Mouse (Mus musculus) kidney, embryonic 14.5 days (tissue): Measurements from ENCODE around the gene Vmn2r96. TPM values are rescaled to one million over a fixed set of nuclear protein-coding genes. Genes with fewer than 3 reads are reported as not detected.
"Not testable (repeated sequence)": the region's sequence is repeated elsewhere in the genome, so short reads cannot be mapped to it uniquely, and the experiment has no call there.

ENCODE experiments used
- ATAC-seq: fragments of 200-750 bp; cut with Nextera tagmentation; 2 replicates; pipeline ENCODE4 v1.8.0; 2017; ENCODE audit warnings: moderate number of reproducible peaks, mild to moderate bottlenecking, moderate TSS enrichment, moderate library complexity; ENCODE audit not compliant: low FRiP score, low TSS enrichment
- H3K27ac ChIP-seq: fragments of 300-500 bp; sonication (generic); 2 replicates; pipeline ENCODE4 v1.5.1; 2014; ENCODE audit warnings: low read depth, mild to moderate bottlenecking, low read length, moderate library complexity, mixed read lengths
- H3K27me3 ChIP-seq: fragments of 300-500 bp; sonication (generic); 2 replicates; pipeline ENCODE4 v1.6.1; 2014; ENCODE audit warnings: mild to moderate bottlenecking, low read length; ENCODE audit not compliant: control insufficient read depth, insufficient read depth
- H3K36me3 ChIP-seq: fragments of 300-500 bp; sonication (generic); 2 replicates; pipeline ENCODE4 v1.6.1; 2014; ENCODE audit warnings: low read length, mixed read lengths; ENCODE audit not compliant: control insufficient read depth, insufficient read depth
- H3K4me1 ChIP-seq: fragments of 300-500 bp; sonication (generic); 2 replicates; pipeline ENCODE4 v1.6.1; 2014; ENCODE audit warnings: low read length, mixed read lengths; ENCODE audit not compliant: control insufficient read depth, insufficient read depth
- H3K4me2 ChIP-seq: fragments of 300-500 bp; sonication (generic); replicated peaks from 2 replicates; pipeline ENCODE4 v1.6.1; 2014; ENCODE audit warnings: low read depth, mild to moderate bottlenecking, low read length
- H3K4me3 ChIP-seq: fragments of 300-500 bp; sonication (generic); 2 replicates; pipeline ENCODE4 v1.5.1; 2014; ENCODE audit warnings: mild to moderate bottlenecking, low read length
- H3K9ac ChIP-seq: fragments of 300-500 bp; sonication (generic); 2 replicates; pipeline ENCODE4 v1.6.1; 2014; ENCODE audit warnings: low read depth, mild to moderate bottlenecking, low read length, moderate library complexity
- H3K9me3 ChIP-seq: fragments of 300-500 bp; sonication (generic); 2 replicates; pipeline ENCODE4 v1.6.1; 2016; ENCODE audit warnings: low read length; ENCODE audit not compliant: control insufficient read depth
- WGBS: fragments of 180-500 bp; shearing (Covaris S2); extraction: QIAGEN DNeasy Blood & Tissue Kit; methylation state at CpG from one replicate; pipeline ENCODE4 v1.1.7; 2014; 5-methylcytosine and 5-hydroxymethylcytosine counted together
- polyA plus RNA-seq: library from polyadenylated mRNA; unstranded; fragments of >200 nt; fragmentation: Nextera tagmentation; extraction: Ambion mirVana; gene quantifications from 2 replicates; pipeline ENCODE4 v1.2.1, GENCODE M21; 2014

Gene Vmn2r96
- not detected in 2 replicates for polyA plus RNA-seq

DNA sequence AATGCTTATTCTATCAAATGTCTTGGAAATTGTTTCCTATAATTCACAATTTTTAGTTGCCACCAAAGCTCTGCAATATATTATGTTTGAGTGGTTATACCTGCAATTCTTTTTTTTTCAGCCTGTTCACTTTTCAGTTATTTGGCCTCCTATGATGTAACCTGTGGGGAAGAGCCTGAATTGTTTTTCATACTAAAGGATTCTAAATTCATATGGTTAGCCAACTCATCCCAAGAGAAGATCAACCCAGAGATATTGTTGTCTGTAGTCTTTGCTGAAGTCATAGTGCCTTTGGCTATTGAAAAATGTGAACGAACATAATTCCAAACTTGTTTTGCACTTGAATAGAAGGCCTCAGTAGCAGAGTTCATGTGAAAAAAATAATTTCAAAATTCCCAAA lies at the start of gene Vmn2r96:
TSS of gene Vmn2r96 (plus strand) at position 301 of the 400 bp plus-strand sequence.
- WGBS, result 92% methylated on average over 1 of the region's 1 CpGs

DNA sequence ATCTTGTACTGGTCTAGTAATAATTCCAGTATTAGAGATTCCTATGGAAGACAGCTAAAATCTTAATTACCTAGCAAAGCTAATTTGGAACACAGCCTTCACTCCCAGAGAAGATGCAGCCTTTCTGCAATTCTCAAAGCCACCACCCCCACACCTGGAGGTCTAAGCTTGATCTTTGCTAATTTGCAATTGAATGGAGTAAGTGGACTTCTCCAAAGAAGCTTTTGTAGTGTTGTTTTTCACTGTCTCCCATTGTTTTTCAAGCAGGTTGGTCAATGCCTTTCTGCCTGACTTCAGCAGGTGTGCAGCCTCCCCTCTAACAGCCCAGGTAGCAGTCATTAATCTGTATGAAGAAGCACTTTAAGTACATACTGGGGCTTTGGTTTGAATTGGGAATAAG lies 49.6 kb upstream of the Vmn2r96 start:
- H3K4me3 ChIP-seq, result no peak overlapping the region

More for the DNA sequence above, at the start of gene Vmn2r96:
- not testable (repeated sequence) for H3K27ac ChIP-seq, H3K9ac ChIP-seq, H3K36me3 ChIP-seq, H3K4me3 ChIP-seq, H3K4me1 ChIP-seq, H3K9me3 ChIP-seq, H3K4me2 ChIP-seq, H3K27me3 ChIP-seq, ATAC-seq

DNA sequence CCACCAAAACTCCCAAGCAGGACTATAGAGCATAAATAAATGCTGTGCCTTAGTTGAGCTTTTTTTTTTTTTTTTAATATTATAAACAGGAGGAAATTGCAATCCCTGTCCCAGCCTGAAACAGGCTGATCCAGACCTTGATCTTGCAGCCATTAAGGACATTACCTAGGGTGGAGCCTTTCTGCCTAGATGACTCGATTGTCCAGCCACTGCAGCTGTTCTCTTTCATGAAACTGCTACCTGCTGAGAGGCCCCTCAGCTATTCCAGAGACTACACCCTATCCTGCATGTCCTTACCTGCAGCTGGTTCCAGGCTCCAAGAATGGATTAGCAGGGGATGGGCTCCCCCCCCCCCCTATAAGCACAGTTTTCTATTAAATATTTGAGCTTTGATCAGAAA lies 49.0 kb upstream of the Vmn2r96 start:
- Histone ChIP-seq H3K27me3 (no peaks in the 10 kb centered on the region), H3K27ac (no peak overlapping the region), H3K4me2 (no peak overlapping the region), H3K9ac (no peak overlapping the region), H3K4me3 (no peak overlapping the region), H3K36me3 (no peaks in the 10 kb centered on the region), H3K4me1 (no peaks in the 10 kb centered on the region), H3K9me3 (peaks cover 8% of the 10 kb centered on the region)
- WGBS, result 100% methylated on average over 1 of the region's 1 CpGs
- ATAC-seq, result no peak

More for the DNA sequence above, 49.6 kb upstream of the Vmn2r96 start:
- no peaks in the 10 kb centered on the region for H3K4me1 ChIP-seq
- no peak overlapping the region for H3K9ac ChIP-seq
- no peak overlapping the region for H3K27ac ChIP-seq
- no peak overlapping the region for H3K4me2 ChIP-seq
- no peaks in the 10 kb centered on the region for H3K36me3 ChIP-seq
- peaks cover 8% of the 10 kb centered on the region for H3K9me3 ChIP-seq
- no peaks in the 10 kb centered on the region for H3K27me3 ChIP-seq
- ATAC-seq, result no peak

DNA sequence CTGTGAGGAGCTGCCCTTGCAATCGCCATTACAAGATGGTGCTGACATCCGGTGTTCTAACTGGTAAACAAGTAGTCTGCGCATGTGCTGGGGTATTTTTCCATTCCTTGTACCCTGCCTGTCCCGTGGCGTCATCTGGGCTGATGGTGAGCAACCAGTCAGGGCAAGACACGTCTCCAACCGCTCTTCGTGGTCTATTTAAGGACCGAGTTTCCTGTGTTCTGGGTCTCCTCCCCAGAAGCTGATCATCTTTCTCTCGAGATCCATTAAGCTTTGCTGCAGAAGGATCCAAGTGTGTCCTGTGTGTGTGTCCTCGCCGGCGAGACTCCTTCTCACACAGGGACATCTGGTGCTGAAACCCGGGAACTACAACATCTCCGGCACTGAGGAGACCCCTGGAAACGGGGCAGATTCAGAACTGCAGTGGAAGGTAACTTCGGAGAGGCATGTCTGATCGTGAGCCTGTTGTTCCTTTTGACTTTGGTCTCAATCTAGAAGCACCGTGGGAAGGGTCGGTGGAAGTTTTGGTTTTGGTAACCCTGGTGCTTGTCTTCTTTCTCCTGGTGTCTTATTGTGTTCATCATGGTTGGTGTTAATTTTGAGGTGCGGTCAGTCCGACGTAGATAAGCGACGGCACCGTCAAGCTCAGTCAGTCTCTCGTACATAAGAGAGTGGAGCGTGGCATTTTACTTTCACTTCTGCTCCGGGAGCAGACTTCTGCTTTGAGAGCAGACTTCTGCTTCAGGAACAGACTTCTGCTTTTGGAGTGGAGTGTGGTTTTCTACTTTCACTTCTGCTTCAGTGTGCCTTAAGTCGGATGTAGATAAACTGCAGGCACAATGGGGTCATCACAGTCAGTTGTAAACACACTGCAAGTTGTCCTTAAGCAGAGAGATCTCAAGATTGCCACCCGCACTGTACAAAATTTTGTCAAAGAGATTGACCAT lies 14.5 kb upstream of the Vmn2r96 start:
- not testable (repeated sequence) for H3K27me3 ChIP-seq, H3K4me1 ChIP-seq, ATAC-seq, H3K36me3 ChIP-seq, H3K4me3 ChIP-seq, H3K9ac ChIP-seq, H3K27ac ChIP-seq, H3K4me2 ChIP-seq
- 93% methylated on average over 29 of the region's 31 CpGs for WGBS
- peaks cover 16% of the 10 kb centered on the region for H3K9me3 ChIP-seq

DNA sequence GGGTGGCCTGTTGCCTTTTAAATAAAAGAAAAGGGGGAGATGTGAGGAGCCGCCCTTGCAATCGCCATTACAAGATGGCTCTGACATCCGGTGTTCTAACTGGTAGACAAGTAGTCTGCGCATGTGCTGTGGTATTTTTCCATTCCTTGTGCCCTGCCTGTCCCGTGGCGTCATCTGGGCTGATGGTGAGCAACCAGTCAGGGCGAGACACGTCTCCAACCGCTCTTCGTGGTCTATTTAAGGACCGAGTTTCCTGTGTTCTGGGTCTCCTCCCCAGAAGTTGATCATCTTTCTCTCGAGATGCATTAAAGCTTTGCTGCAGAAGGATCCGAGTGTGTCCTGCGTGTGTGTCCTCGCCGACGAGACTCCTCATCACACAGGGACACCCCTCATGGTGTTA lies 6.8 kb upstream of the Vmn2r96 start:
- not testable (repeated sequence) for H3K4me1 ChIP-seq, H3K36me3 ChIP-seq, ATAC-seq, H3K4me3 ChIP-seq, H3K27me3 ChIP-seq, H3K4me2 ChIP-seq, H3K27ac ChIP-seq, H3K9ac ChIP-seq
- peaks cover 13% of the 10 kb centered on the region for H3K9me3 ChIP-seq
- WGBS, result 92% methylated on average over 17 of the region's 17 CpGs

DNA sequence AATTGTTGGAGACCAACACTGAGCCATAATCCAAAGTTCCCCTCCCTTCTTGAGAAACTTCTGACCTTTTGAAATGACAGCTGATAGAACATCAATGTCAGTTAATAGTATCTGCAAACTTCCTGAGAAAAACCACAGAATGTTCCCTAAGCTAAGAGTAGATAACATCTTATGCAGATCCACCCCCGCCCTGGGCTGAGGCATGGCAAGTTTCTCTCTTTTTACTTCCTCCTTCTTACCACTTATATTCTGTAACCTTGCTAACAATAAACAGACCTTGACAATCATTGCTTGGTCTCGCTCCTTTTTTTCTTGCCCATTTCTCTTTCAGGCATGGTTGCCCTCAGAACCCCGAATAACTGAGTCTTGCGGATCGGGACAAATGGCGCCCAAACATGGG lies 42.2 kb downstream of the Vmn2r96 start:
- H3K4me2 ChIP-seq, H3K4me3 ChIP-seq, H3K9ac ChIP-seq, ATAC-seq, H3K4me1 ChIP-seq, H3K27me3 ChIP-seq, H3K27ac ChIP-seq, H3K36me3 ChIP-seq: not testable (repeated sequence)
- 91% methylated on average over 6 of the region's 6 CpGs for WGBS
- H3K9me3 ChIP-seq, result peaks cover 12% of the 10 kb centered on the region; the same call in 1 of the 2 replicates

DNA sequence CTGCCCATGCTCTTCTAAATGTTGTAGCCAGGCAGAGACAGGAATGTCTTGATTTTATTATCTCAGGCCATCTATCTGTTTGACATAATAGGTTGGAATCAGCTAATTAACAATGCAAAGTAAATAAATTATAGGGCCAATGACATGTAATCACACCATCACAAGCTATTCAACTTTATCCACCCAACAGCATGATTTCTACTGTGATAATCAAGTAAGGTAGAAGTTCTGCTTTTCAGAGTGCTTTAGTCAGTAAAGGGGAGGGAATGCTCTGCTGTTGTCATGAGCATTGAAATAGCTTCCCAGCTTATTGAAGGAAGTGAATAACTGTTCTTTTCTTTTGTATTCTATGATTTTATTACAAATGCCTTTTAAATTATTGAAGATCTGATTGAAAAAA lies 53.6 kb downstream of the Vmn2r96 start:
- H3K27ac ChIP-seq, result no peak overlapping the region
- no peaks in the 10 kb centered on the region for H3K27me3 ChIP-seq
- H3K36me3 ChIP-seq, result no peaks in the 10 kb centered on the region
- H3K4me1 ChIP-seq, result no peaks in the 10 kb centered on the region
- no peak overlapping the region for H3K4me3 ChIP-seq
- no peak overlapping the region for H3K4me2 ChIP-seq
- no peak for ATAC-seq
- H3K9ac ChIP-seq, result no peak overlapping the region
- H3K9me3 ChIP-seq, result 0 out of 2 replicates have a peak, but pooled peaks cover 4% of the 10 kb centered on the region

Other genes with a start within 250 kb of the Vmn2r96 start
- gene Vmn2r95, start 149.1 kb upstream of the Vmn2r96 start, polyA plus RNA-seq, result not detected in 2 replicates